ENCODE assay signal across 20 mouse cellular contexts in genomic region chr16:18378489-18378888, GRCm38 (mm10). TPM values are rescaled to one million over a fixed set of nuclear protein-coding genes. Genes with fewer than 3 reads are reported as not detected.
A peak's percentile ranks its signal among the peaks of the same experiment; 100 is the strongest.
DNase-seq lines count a peak whose midpoint lies in the region; ATAC-seq lines count a peak whose summit lies in the region.
"Had no signal": no experiment of that assay in that cellular context is flagged by ENCODE, and none has a peak within 500 bp of the region (broad histone marks: within the 10 kb centered on the region; RNA-seq: fewer than 3 reads in every experiment).

No protein-coding gene starts in this region.

- H3K36me3 ChIP-seq in forebrain, embryonic 12.5 days (replicated peaks): no peaks in the 10 kb centered on the region
- H3K36me3 ChIP-seq in forebrain, embryonic 15.5 days: no peaks in the 10 kb centered on the region
- no peaks in the 10 kb centered on the region for H3K36me3 ChIP-seq in kidney, embryonic 15.5 days
- H3K36me3 ChIP-seq in midbrain, embryonic 10.5 days: no peaks in the 10 kb centered on the region
- no peaks in the 10 kb centered on the region; the same call in 1 of the 2 replicates for H3K36me3 ChIP-seq in midbrain, embryonic 16.5 days (ENCODE audit: control insufficient read depth, insufficient read depth, low read length)
- H3K36me3 ChIP-seq: embryonic facial prominence, embryonic 13.5 days; heart, embryonic 12.5 days had no signal

- H3K4me1 ChIP-seq in forebrain, embryonic 12.5 days: peaks cover 71% of the 10 kb centered on the region
- H3K4me1 ChIP-seq in forebrain, embryonic 15.5 days: peaks cover 53% of the 10 kb centered on the region
- peaks cover 38% of the 10 kb centered on the region for H3K4me1 ChIP-seq in kidney, embryonic 15.5 days
- peaks cover 77% of the 10 kb centered on the region for H3K4me1 ChIP-seq in midbrain, embryonic 10.5 days
- peaks cover 21% of the 10 kb centered on the region for H3K4me1 ChIP-seq in midbrain, embryonic 16.5 days (ENCODE audit: control insufficient read depth, insufficient read depth, low read length)

- H3K9me3 ChIP-seq in forebrain, embryonic 12.5 days: no peaks in the 10 kb centered on the region
- no peaks in the 10 kb centered on the region for H3K9me3 ChIP-seq in forebrain, embryonic 15.5 days
- no peaks in the 10 kb centered on the region for H3K9me3 ChIP-seq in kidney, embryonic 15.5 days (replicated peaks)
- H3K9me3 ChIP-seq in midbrain, embryonic 10.5 days (replicated peaks): no peaks in the 10 kb centered on the region
- no peaks in the 10 kb centered on the region for H3K9me3 ChIP-seq in midbrain, embryonic 16.5 days (replicated peaks; ENCODE audit: control insufficient read depth, low read length, poor library complexity, severe bottlenecking)
- H3K9me3 ChIP-seq: embryonic facial prominence, embryonic 13.5 days; heart, embryonic 12.5 days had no signal

- H3K27me3 ChIP-seq in forebrain, embryonic 12.5 days: no peaks in the 10 kb centered on the region
- H3K27me3 ChIP-seq in forebrain, embryonic 15.5 days: no peaks in the 10 kb centered on the region
- no peaks in the 10 kb centered on the region for H3K27me3 ChIP-seq in kidney, embryonic 15.5 days
- no peaks in the 10 kb centered on the region for H3K27me3 ChIP-seq in midbrain, embryonic 10.5 days (ENCODE audit: low read depth, poor library complexity, severe bottlenecking)
- no peaks in the 10 kb centered on the region for H3K27me3 ChIP-seq in midbrain, embryonic 16.5 days (ENCODE audit: control insufficient read depth, insufficient read depth, low read depth, low read length)
- H3K27me3 ChIP-seq: CH12.LX; embryonic facial prominence, embryonic 13.5 days; heart, embryonic 12.5 days; Patski had no signal

- H3K4me2 ChIP-seq in forebrain, embryonic 12.5 days: no peak overlapping the region
- no peak overlapping the region for H3K4me2 ChIP-seq in forebrain, embryonic 15.5 days (replicated peaks)
- H3K4me2 ChIP-seq in kidney, embryonic 15.5 days: no peak overlapping the region
- H3K4me2 ChIP-seq in midbrain, embryonic 16.5 days (ENCODE audit: low read length): no peak overlapping the region
- H3K4me2 ChIP-seq: embryonic facial prominence, embryonic 13.5 days; heart, embryonic 12.5 days had no signal

- 55% methylated on average over 1 of the region's 1 CpGs for WGBS in forebrain, embryonic 12.5 days
- 59% methylated on average over 1 of the region's 1 CpGs for WGBS in forebrain, embryonic 15.5 days
- WGBS in kidney, embryonic 15.5 days: 20% methylated on average over 1 of the region's 1 CpGs
- 50% methylated on average over 1 of the region's 1 CpGs for WGBS in midbrain, embryonic 10.5 days
- WGBS in midbrain, embryonic 16.5 days: 50% methylated on average over 1 of the region's 1 CpGs

- no peak overlapping the region for H3K9ac ChIP-seq in forebrain, embryonic 12.5 days
- no peak overlapping the region for H3K9ac ChIP-seq in forebrain, embryonic 15.5 days (replicated peaks)
- H3K9ac ChIP-seq in kidney, embryonic 15.5 days: no peak overlapping the region
- no peak overlapping the region for H3K9ac ChIP-seq in midbrain, embryonic 16.5 days (ENCODE audit: low read depth, low read length)
- H3K9ac ChIP-seq: embryonic facial prominence, embryonic 13.5 days; heart, embryonic 12.5 days had no signal

- H3K4me3 ChIP-seq in forebrain, embryonic 12.5 days (replicated peaks): no peak overlapping the region
- no peak overlapping the region for H3K4me3 ChIP-seq in forebrain, embryonic 15.5 days
- H3K4me3 ChIP-seq in kidney, embryonic 15.5 days (replicated peaks): no peak overlapping the region
- no peak overlapping the region for H3K4me3 ChIP-seq in midbrain, embryonic 10.5 days
- H3K4me3 ChIP-seq in midbrain, embryonic 16.5 days (ENCODE audit: low read depth, low read length): no peak overlapping the region
- H3K4me3 ChIP-seq: embryonic facial prominence, embryonic 13.5 days; gastrocnemius, adult 2 months; heart, embryonic 12.5 days had no signal

- no peak for ATAC-seq in forebrain, embryonic 12.5 days (ENCODE audit: low FRiP score)
- no peak for ATAC-seq in forebrain, embryonic 15.5 days (replicated peaks)
- no peak for ATAC-seq in kidney, embryonic 15.5 days (replicated peaks; ENCODE audit: low FRiP score)
- no peak for ATAC-seq in midbrain, embryonic 16.5 days
- ATAC-seq: activated CD4-positive, CD25-positive, alpha-beta regulatory T cell, adult 4 months; hindbrain, embryonic 16.5 days; Patski had no signal

- peak; percentile 69 for DNase-seq in kidney, adult 9 months
- no peak for DNase-seq in midbrain, embryonic 10.5 days (ENCODE audit: low spot score)
- peak; percentile 17 for DNase-seq in retina, postnatal 1 day
- DNase-seq in retina, embryonic 14.5 days (ENCODE audit: low spot score): no peak
- DNase-seq: adrenal gland, postnatal 14 days; cerebellum, adult 11-12 months; cerebellum, adult 9-10 months; cerebellum, postnatal 25 days; gastrocnemius, adult 2 months; gastrocnemius, postnatal 25 days had no signal

- peak overlapping the region; percentile 92; the same call in 1 of the 2 replicates for H3K27ac ChIP-seq in forebrain, embryonic 12.5 days
- no peak overlapping the region for H3K27ac ChIP-seq in forebrain, embryonic 15.5 days (replicated peaks)
- H3K27ac ChIP-seq in kidney, embryonic 15.5 days: no peak overlapping the region
- peak overlapping the region; percentile 93 for H3K27ac ChIP-seq in midbrain, embryonic 10.5 days (replicated peaks)
- no peak overlapping the region for H3K27ac ChIP-seq in midbrain, embryonic 16.5 days (ENCODE audit: low read length)
- H3K27ac ChIP-seq: embryonic facial prominence, embryonic 13.5 days; gastrocnemius, adult 2 months had no signal

RNA-seq across cellular contexts. Expression of gene Arvcf, which starts 30.5 kb away (rescaled TPM):
- polyA plus RNA-seq in forebrain, embryonic 12.5 days (2016; fragmentation: Nextera tagmentation; extraction: Ambion mirVana): 115 and 126 TPM in 2 replicates
- 63.3 and 72.0 TPM in 2 replicates for polyA plus RNA-seq in forebrain, embryonic 15.5 days (2015; fragmentation: Nextera tagmentation; extraction: Ambion mirVana)
- polyA plus RNA-seq in kidney, embryonic 15.5 days (2015; fragmentation: Nextera tagmentation; extraction: Ambion mirVana): 23.7 and 27.1 TPM in 2 replicates
- 110 and 133 TPM in 2 replicates for polyA plus RNA-seq in midbrain, embryonic 10.5 days (2016; fragmentation: Nextera tagmentation; extraction: Ambion mirVana)
- polyA plus RNA-seq in midbrain, embryonic 16.5 days (2015; fragmentation: Nextera tagmentation; extraction: Ambion mirVana): 77.1 and 80.2 TPM in 2 replicates

RNA-seq across cellular contexts. Expression of gene Tango2, which starts 30.6 kb away (rescaled TPM):
- 40.7 and 41.5 TPM in 2 replicates for polyA plus RNA-seq in forebrain, embryonic 12.5 days (2016; fragmentation: Nextera tagmentation; extraction: Ambion mirVana)
- 76.5 and 78.1 TPM in 2 replicates for polyA plus RNA-seq in forebrain, embryonic 15.5 days (2015; fragmentation: Nextera tagmentation; extraction: Ambion mirVana)
- polyA plus RNA-seq in kidney, embryonic 15.5 days (2015; fragmentation: Nextera tagmentation; extraction: Ambion mirVana): 22.5 and 29.2 TPM in 2 replicates
- 40.1 and 45.2 TPM in 2 replicates for polyA plus RNA-seq in midbrain, embryonic 10.5 days (2016; fragmentation: Nextera tagmentation; extraction: Ambion mirVana)
- polyA plus RNA-seq in midbrain, embryonic 16.5 days (2015; fragmentation: Nextera tagmentation; extraction: Ambion mirVana): 78.7 and 82.5 TPM in 2 replicates

RNA-seq across cellular contexts. Expression of gene Txnrd2, which starts 47.7 kb away (rescaled TPM):
- 23.3 and 23.7 TPM in 2 replicates for polyA plus RNA-seq in forebrain, embryonic 12.5 days (2016; fragmentation: Nextera tagmentation; extraction: Ambion mirVana)
- 24.2 and 26.3 TPM in 2 replicates for polyA plus RNA-seq in forebrain, embryonic 15.5 days (2015; fragmentation: Nextera tagmentation; extraction: Ambion mirVana)
- polyA plus RNA-seq in kidney, embryonic 15.5 days (2015; fragmentation: Nextera tagmentation; extraction: Ambion mirVana): 28.1 and 29.1 TPM in 2 replicates
- polyA plus RNA-seq in midbrain, embryonic 10.5 days (2016; fragmentation: Nextera tagmentation; extraction: Ambion mirVana): 30.6 and 30.7 TPM in 2 replicates
- polyA plus RNA-seq in midbrain, embryonic 16.5 days (2015; fragmentation: Nextera tagmentation; extraction: Ambion mirVana): 36.6 and 37.0 TPM in 2 replicates

RNA-seq across cellular contexts. Expression of gene Comt, which starts 48.2 kb away (rescaled TPM):
- 53.5 and 54.2 TPM in 2 replicates for polyA plus RNA-seq in forebrain, embryonic 12.5 days (2016; fragmentation: Nextera tagmentation; extraction: Ambion mirVana)
- polyA plus RNA-seq in forebrain, embryonic 15.5 days (2015; fragmentation: Nextera tagmentation; extraction: Ambion mirVana): 83.0 and 84.4 TPM in 2 replicates
- 97.2 and 103 TPM in 2 replicates for polyA plus RNA-seq in kidney, embryonic 15.5 days (2015; fragmentation: Nextera tagmentation; extraction: Ambion mirVana)
- 62.0 and 66.0 TPM in 2 replicates for polyA plus RNA-seq in midbrain, embryonic 10.5 days (2016; fragmentation: Nextera tagmentation; extraction: Ambion mirVana)
- polyA plus RNA-seq in midbrain, embryonic 16.5 days (2015; fragmentation: Nextera tagmentation; extraction: Ambion mirVana): 96.6 and 112 TPM in 2 replicates

Comparison
In these comparisons a context has a peak if more than half of its experiments do, and no peak if none do; other contexts are left out.
1. H3K27ac ChIP-seq: peak in forebrain, embryonic 12.5 days (single experiment) and midbrain, embryonic 10.5 days (single experiment); none in forebrain, embryonic 15.5 days (single experiment), kidney, embryonic 15.5 days (single experiment) and midbrain, embryonic 16.5 days (single experiment).
2. DNase-seq: peak in kidney, adult 9 months (single experiment) and retina, postnatal 1 day (single experiment); none in midbrain, embryonic 10.5 days (single experiment) and retina, embryonic 14.5 days (single experiment).